Mouse (Mus musculus): ENCODE results near the gene Nek7. TPM values are rescaled to one million over a fixed set of nuclear protein-coding genes. Genes with fewer than 3 reads are reported as not detected.
A peak's percentile ranks its signal among the peaks of the same experiment; 100 is the strongest.

The Nek7 gene
- polyA plus RNA-seq, 1 experiment from 2014 or later = 72.7 TPM

- CTCF ChIA-PET = interaction anchor here (1.8 kb wide), 1 partner anchor 11 kb away, joined by 4 read pairs; no protein-coding TSS in a partner anchor
- POLR2A ChIA-PET = interaction anchor here (0.5 to 0.8 kb wide), 2 partner anchors 11 to 48 kb away, joined by 3 to 4 read pairs; no protein-coding TSS in a partner anchor
- no peaks in the 10 kb centered on the region for H3K27me3 ChIP-seq
- TF ChIP-seq CTCF (IDR thresholded peaks at IDR 0.05) = no peak
- DNase-seq (ENCODE audit: low read depth, low spot score) (no peak), ATAC-seq (no peak)
- in situ Hi-C loops (cut with MboI; ENCODE audit: low pct_unique_long_range_greater_than_20kb) = no loop called here
Observed at GRCm38 (mm10) chr1:138579207-138579606, 40.7 kb downstream of the Nek7 start.

DNA sequence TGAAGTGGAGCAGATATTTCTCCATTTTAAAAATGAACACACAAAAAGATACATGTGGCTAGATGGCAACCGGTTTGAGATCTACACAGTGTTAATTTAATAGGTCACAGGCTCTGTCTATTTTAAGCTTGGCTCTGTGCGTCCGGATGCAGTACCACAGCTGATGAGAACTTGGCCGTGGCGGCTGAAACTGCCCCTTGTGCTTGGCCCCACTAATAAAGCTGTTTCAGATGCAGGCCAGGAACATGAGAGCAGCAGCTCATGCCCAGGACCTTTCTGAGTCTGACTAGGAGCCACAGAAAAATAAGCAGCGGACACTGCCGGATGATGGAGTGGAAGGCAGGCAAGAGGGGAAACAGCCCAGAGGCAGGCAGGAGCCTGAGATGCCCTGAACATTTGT lies 43.1 kb downstream of the Nek7 start:
- DNase-seq (ENCODE audit: low read depth, low spot score) (no peak), ATAC-seq (no peak)
- no peaks in the 10 kb centered on the region for H3K27me3 ChIP-seq
- ChIA-PET CTCF (interaction anchor here (1.0 kb wide), 1 partner anchor 19 kb away, joined by 3 read pairs; no protein-coding TSS in a partner anchor), POLR2A (interaction anchor here (0.6 to 1.0 kb wide), 2 partner anchors 16 to 51 kb away, joined by 3 to 7 read pairs; no protein-coding TSS in a partner anchor)
- in situ Hi-C loops (cut with MboI; ENCODE audit: low pct_unique_long_range_greater_than_20kb) = no loop called here
- no peak for TF ChIP-seq CTCF (IDR thresholded peaks at IDR 0.05)

GRCm38 (mm10) chr1:138576066-138576697 lies 43.8 kb downstream of the Nek7 start:
- H3K27me3 ChIP-seq = no peaks in the 10 kb centered on the region
- POLR2A ChIA-PET = interaction anchor here (0.6 to 1.0 kb wide), 2 partner anchors 16 to 51 kb away, joined by 3 to 7 read pairs; no protein-coding TSS in a partner anchor
- DNase-seq (ENCODE audit: low read depth, low spot score) = no peak
- ATAC-seq = no peak
- CTCF ChIA-PET = interaction anchor here (1.0 kb wide), 1 partner anchor 18 kb away, joined by 3 read pairs; no protein-coding TSS in a partner anchor
- in situ Hi-C loops (cut with MboI; ENCODE audit: low pct_unique_long_range_greater_than_20kb) = no loop called here
- no peak for TF ChIP-seq CTCF (IDR thresholded peaks at IDR 0.05)

DNA sequence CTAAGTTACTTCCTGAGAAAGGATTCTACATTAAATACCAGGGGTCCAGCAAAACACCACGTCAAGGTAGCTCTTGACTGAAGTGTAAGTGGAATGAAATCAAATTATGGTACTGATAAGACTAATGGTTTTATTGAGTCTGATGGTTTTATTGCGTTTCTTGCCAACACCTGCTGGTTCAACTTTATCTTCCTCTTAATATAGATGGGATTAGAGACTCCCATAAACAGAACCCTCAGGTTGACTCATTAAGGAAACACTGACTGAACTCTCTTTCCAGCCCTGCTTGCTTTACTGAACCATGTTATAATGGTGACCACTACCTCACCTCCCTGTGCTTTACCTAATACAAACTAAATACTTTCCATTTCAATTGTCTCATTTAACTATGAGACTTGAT lies 44.3 kb downstream of the Nek7 start:
- DNase-seq (ENCODE audit: low read depth, low spot score) = no peak
- ChIA-PET CTCF (no interaction called here), POLR2A (interaction anchor here (1.0 kb wide), 1 partner anchor 17 kb away, joined by 3 read pairs; no protein-coding TSS in a partner anchor)
- no peak for ATAC-seq
- no peak for TF ChIP-seq CTCF (IDR thresholded peaks at IDR 0.05)
- H3K27me3 ChIP-seq = no peaks in the 10 kb centered on the region
- in situ Hi-C loops (cut with MboI; ENCODE audit: low pct_unique_long_range_greater_than_20kb) = no loop called here

DNA sequence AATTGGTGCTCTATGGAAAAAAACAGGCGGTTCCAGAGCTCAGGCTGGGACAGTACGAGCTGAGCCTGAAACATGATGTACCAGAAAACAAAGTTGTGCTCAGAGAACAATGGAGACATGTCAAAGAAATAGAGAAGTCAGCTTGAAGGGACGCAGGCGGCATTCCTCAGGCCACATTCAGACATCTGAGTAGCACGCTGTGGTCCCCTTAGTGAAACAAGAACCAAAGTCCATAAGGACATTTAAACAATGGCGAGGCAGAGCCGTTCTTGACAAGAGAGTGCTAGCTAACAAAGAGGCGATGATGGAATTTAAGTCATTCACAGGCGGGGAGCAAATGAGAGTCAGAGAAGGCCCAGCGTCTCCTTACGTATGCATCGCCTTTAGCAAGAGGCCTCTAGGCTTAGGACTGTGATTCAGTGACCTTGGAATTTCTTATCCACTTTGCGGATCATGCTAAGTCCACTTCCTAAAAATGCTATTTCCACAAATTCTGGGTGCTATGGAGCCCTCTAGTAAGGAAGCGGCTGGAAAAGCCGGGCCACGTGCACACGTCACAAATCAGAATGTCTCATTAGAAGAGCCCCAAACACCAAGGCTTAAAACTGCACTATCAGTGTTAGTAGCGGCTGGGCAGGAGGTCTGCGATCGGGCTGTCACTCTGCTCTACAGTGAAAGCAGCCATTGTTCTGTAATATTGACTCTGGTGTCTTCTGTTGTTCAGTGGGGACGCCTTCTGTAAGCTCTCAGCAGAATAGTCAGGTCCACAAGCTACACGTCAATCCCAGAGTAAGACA lies 48.2 kb downstream of the Nek7 start:
- DNase-seq (ENCODE audit: low read depth, low spot score) = no peak
- no peak for ATAC-seq
- no peak for TF ChIP-seq CTCF (IDR thresholded peaks at IDR 0.05)
- H3K27me3 ChIP-seq = no peaks in the 10 kb centered on the region
- CTCF ChIA-PET = no interaction called here
- in situ Hi-C loops (cut with MboI; ENCODE audit: low pct_unique_long_range_greater_than_20kb) = no loop called here
- POLR2A ChIA-PET = no interaction called here

DNA sequence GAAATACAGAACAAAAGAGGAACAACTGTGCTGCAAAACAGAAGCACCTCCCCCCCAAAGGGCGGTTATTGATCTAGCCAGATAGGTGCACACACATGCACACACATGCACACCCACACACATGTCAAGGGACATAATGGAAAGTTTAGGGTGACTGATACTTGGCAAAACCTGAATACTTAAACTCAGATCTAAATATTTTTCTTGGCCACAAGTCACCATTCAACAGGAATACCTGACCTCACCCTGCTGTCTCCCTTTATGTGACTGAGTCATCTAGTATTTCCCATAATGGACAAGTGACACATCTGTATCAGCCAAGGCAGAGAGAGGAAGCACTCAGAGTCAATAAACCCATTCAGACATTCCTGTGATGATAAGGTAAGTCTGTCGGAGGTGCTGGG lies 48.9 kb downstream of the Nek7 start:
- ATAC-seq (peak; percentile 69), DNase-seq (ENCODE audit: low read depth, low spot score) (no peak)
- no peaks in the 10 kb centered on the region for H3K27me3 ChIP-seq
- in situ Hi-C loops (cut with MboI; ENCODE audit: low pct_unique_long_range_greater_than_20kb) = no loop called here
- ChIA-PET CTCF (no interaction called here), POLR2A (no interaction called here)
- no peak for TF ChIP-seq CTCF (IDR thresholded peaks at IDR 0.05)

DNA sequence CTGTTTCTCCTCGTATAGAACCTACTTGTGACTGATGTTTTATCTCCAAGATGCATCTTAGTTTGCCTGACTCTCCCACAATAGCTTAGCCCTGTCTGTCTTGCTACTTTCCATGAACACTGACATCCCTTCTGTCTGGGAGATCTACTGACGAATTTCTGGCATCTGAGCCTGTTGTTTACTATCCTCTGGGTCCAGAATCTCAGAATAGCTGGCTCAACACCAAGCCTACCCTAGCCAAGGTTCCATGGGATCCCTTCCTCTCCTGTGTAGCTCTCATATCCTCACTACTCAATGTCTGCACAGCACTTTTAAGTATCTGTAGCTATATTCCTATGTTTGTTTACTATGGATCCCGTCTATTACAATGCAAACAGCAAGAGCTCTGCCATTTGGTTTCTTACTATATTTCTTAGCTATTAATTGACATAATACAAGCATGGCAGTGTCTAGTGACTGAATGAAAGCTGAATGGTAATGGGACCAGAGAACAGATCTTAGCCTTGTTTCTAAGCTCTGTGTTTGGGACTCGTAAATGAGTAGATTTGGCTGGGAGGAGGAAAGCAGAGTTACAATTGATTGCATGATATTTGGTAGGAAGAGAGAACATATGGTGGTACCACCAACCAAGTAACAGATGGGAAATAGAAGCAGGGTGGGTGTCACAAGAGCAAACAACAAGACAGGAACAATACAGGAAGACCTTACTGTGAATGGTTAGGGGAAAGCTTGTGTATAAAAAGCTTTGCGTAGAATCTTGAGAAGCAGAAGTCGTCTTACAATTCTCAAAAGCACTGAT lies 51.3 kb downstream of the Nek7 start:
- DNase-seq (ENCODE audit: low read depth, low spot score) (no peak), ATAC-seq (no peak)
- ChIA-PET POLR2A (interaction anchor here (0.7 kb wide), 1 partner anchor 11 kb away, joined by 3 read pairs; no protein-coding TSS in a partner anchor), CTCF (interaction anchor here (1.1 to 2.3 kb wide), 4 partner anchors 28 to 54 kb away, joined by 3 to 6 read pairs (median 3); no protein-coding TSS in a partner anchor)
- in situ Hi-C loops (cut with MboI; ENCODE audit: low pct_unique_long_range_greater_than_20kb) = no loop called here
- TF ChIP-seq CTCF (IDR thresholded peaks at IDR 0.05) = no peak
- H3K27me3 ChIP-seq = no peaks in the 10 kb centered on the region

- H3K27me3 ChIP-seq = no peaks in the 10 kb centered on the region
- in situ Hi-C loops (cut with MboI; ENCODE audit: low pct_unique_long_range_greater_than_20kb) = no loop called here
- no peak for ATAC-seq
- ChIA-PET CTCF (interaction anchor here (1.1 to 2.3 kb wide), 4 partner anchors 19 to 38 kb away, joined by 3 to 6 read pairs (median 3); no protein-coding TSS in a partner anchor), POLR2A (interaction anchor here (0.6 kb wide), 1 partner anchor 219 kb away, joined by 3 read pairs; no protein-coding TSS in a partner anchor)
- DNase-seq (ENCODE audit: low read depth, low spot score) = no peak
- TF ChIP-seq CTCF (IDR thresholded peaks at IDR 0.05) = no peak
Observed at GRCm38 (mm10) chr1:138567946-138568345, 52.0 kb downstream of the Nek7 start.

DNA sequence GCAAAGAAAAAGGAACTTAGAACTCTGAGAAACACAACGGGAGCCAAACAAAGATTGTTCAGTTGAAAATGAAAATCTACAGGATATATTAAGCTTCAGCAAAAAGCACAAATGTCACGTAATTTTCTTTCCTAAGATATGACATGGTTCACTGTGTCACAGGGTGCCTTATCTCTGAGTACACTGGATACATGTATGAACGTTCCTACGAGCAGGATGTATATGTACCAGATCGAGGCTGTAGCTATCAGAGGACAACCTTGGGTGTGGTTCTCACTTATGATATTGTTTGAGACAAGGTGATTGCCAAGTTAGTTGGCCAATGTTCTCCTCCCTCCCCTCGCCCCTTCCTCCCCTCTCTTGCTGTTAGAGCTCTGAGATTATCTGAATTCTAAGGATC lies 55.3 kb downstream of the Nek7 start:
- no peak for ATAC-seq
- H3K27me3 ChIP-seq = no peaks in the 10 kb centered on the region
- ChIA-PET POLR2A (interaction anchor here (1.1 kb wide), 1 partner anchor 41 kb away, joined by 3 read pairs; no protein-coding TSS in a partner anchor), CTCF (interaction anchor here (1.1 kb wide), 1 partner anchor 9 kb away, joined by 3 read pairs; no protein-coding TSS in a partner anchor)
- in situ Hi-C loops (cut with MboI; ENCODE audit: low pct_unique_long_range_greater_than_20kb) = no loop called here
- no peak for DNase-seq (ENCODE audit: low read depth, low spot score)
- TF ChIP-seq CTCF (IDR thresholded peaks at IDR 0.05) = no peak

DNA sequence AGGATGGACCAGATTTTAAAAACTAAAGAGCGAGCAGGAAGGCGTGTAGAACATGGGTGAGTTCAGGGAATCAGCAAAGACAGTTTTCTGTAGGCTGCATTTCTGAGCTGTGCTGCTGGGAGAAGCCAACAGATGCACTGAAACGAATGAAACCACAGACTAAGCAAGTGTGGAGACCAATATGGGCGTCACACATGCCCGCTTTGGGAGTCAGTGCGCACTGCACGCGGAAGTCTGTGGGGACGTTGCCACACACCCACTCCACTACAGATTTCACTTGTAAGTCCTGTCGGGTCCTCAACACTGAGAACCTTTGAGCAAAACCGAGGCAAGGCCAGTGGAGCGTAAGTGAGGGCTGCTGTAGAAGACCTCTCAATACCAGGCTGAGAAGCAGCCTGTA lies 59.2 kb downstream of the Nek7 start:
- no peaks in the 10 kb centered on the region for H3K27me3 ChIP-seq
- no peak for TF ChIP-seq CTCF (IDR thresholded peaks at IDR 0.05)
- CTCF ChIA-PET = interaction anchor here (1.1 to 1.3 kb wide), 2 partner anchors 192 to 232 kb away, joined by 3 read pairs; no protein-coding TSS in a partner anchor
- POLR2A ChIA-PET = no interaction called here
- in situ Hi-C loops (cut with MboI; ENCODE audit: low pct_unique_long_range_greater_than_20kb) = no loop called here
- DNase-seq (ENCODE audit: low read depth, low spot score) (no peak), ATAC-seq (no peak)

Data from Patski (cell line).